Mouse (Mus musculus): ENCODE measurements around the gene Btbd1. TPM values are rescaled to one million over a fixed set of nuclear protein-coding genes. Genes with fewer than 3 reads are reported as not detected.

Gene Btbd1
- total RNA-seq (2022), result 100 to 1,000 TPM; 134 to 162 (median 154) TPM

- DNase-seq (ENCODE audit: low spot score), result peak; percentile 82
Observed at GRCm38 (mm10) chr7:81829379-81829894, at the start of gene Btbd1. TSS of gene Btbd1 (minus strand) at chr7:81829431.

GRCm38 (mm10) chr7:81875372-81875771, 46.1 kb upstream of the Btbd1 start:
- DNase-seq (ENCODE audit: low spot score), result no peak

GRCm38 (mm10) chr7:81874636-81875035, 45.4 kb upstream of the Btbd1 start:
- no peak for DNase-seq (ENCODE audit: low spot score)

GRCm38 (mm10) chr7:81873807-81874206, 44.6 kb upstream of the Btbd1 start:
- no peak for DNase-seq (ENCODE audit: low spot score)

- DNase-seq (ENCODE audit: low spot score), result no peak
Observed at GRCm38 (mm10) chr7:81872493-81873013, 43.3 kb upstream of the Btbd1 start.

- DNase-seq (ENCODE audit: low spot score), result peak; percentile 47
Observed at GRCm38 (mm10) chr7:81868158-81868557, 38.9 kb upstream of the Btbd1 start.

- DNase-seq (ENCODE audit: low spot score), result no peak
Observed at GRCm38 (mm10) chr7:81867231-81867930, 38.1 kb upstream of the Btbd1 start.

- no peak for DNase-seq (ENCODE audit: low spot score)
Observed at GRCm38 (mm10) chr7:81865937-81866336, 36.7 kb upstream of the Btbd1 start.

- no peak for DNase-seq (ENCODE audit: low spot score)
Observed at GRCm38 (mm10) chr7:81864552-81864951, 35.3 kb upstream of the Btbd1 start.

GRCm38 (mm10) chr7:81862587-81863583, 33.7 kb upstream of the Btbd1 start:
- peak; percentile 57 for DNase-seq (ENCODE audit: low spot score)

GRCm38 (mm10) chr7:81861921-81862320, 32.7 kb upstream of the Btbd1 start:
- DNase-seq (ENCODE audit: low spot score), result no peak

GRCm38 (mm10) chr7:81861461-81861860, 32.2 kb upstream of the Btbd1 start:
- DNase-seq (ENCODE audit: low spot score), result no peak

- no peak for DNase-seq (ENCODE audit: low spot score)
Observed at GRCm38 (mm10) chr7:81860996-81861395, 31.8 kb upstream of the Btbd1 start.

GRCm38 (mm10) chr7:81860071-81860470, 30.8 kb upstream of the Btbd1 start:
- DNase-seq (ENCODE audit: low spot score), result peak; percentile 57

GRCm38 (mm10) chr7:81858968-81859721, 29.9 kb upstream of the Btbd1 start, which contains the start of gene Tm6sf1:
TSS of gene Tm6sf1 (plus strand) at chr7:81859001.
- no peak for DNase-seq (ENCODE audit: low spot score)

- no peak for DNase-seq (ENCODE audit: low spot score)
Observed at GRCm38 (mm10) chr7:81858236-81858635, 29.0 kb upstream of the Btbd1 start.

GRCm38 (mm10) chr7:81856221-81856620, 27.0 kb upstream of the Btbd1 start:
- no peak for DNase-seq (ENCODE audit: low spot score)

- DNase-seq (ENCODE audit: low spot score), result no peak
Observed at GRCm38 (mm10) chr7:81855694-81856093, 26.5 kb upstream of the Btbd1 start, which contains the start of gene Gm10160. TSS of gene Gm10160 (minus strand) at chr7:81855794.

GRCm38 (mm10) chr7:81854568-81855307, 25.5 kb upstream of the Btbd1 start:
- DNase-seq (ENCODE audit: low spot score), result no peak

GRCm38 (mm10) chr7:81851706-81852105, 22.5 kb upstream of the Btbd1 start:
- DNase-seq (ENCODE audit: low spot score), result no peak

Data from heart, adult 8-10 months (tissue).